Mouse (Mus musculus) liver, adult 2 months (tissue): ENCODE data around the gene Gm13696. TPM values are rescaled to one million over a fixed set of nuclear protein-coding genes. Genes with fewer than 3 reads are reported as not detected.
"Not testable (repeated sequence)": the region's sequence is repeated elsewhere in the genome, so short reads cannot be mapped to it uniquely, and the experiment has no call there.

Experiments used
- DNase-seq: peaks from one replicate; pipeline ENCODE4 v3.0.0-alpha.2; 2011; ENCODE audit warnings: low read depth, low spot score; ENCODE audit errors: extremely low read depth
- H3K27ac ChIP-seq: fragments of 200-500 bp; replicated peaks from 2 replicates; pipeline ENCODE4 v1.5.1; 2012; ENCODE audit warnings: low read depth, mild to moderate bottlenecking, control low read depth, inconsistent platforms, low read length; ENCODE audit not compliant: insufficient read depth
- H3K27me3 ChIP-seq: fragments of 200-500 bp; 2 replicates; pipeline ENCODE4 v1.6.1; 2012; ENCODE audit warnings: mild to moderate bottlenecking, moderate library complexity, low read length, inconsistent platforms; ENCODE audit not compliant: control insufficient read depth, insufficient read depth
- H3K36me3 ChIP-seq: fragments of 200-500 bp; 2 replicates; pipeline ENCODE4 v1.6.1; 2012; ENCODE audit warnings: low read length, inconsistent platforms; ENCODE audit not compliant: control insufficient read depth, insufficient read depth
- H3K4me1 ChIP-seq: fragments of 200-500 bp; 2 replicates; pipeline ENCODE4 v1.6.1; 2011; ENCODE audit warnings: low read length; ENCODE audit not compliant: control insufficient read depth, insufficient read depth
- H3K4me3 ChIP-seq: fragments of 200-500 bp; 2 replicates; pipeline ENCODE4 v1.5.1; 2011; ENCODE audit warnings: low read depth, mild to moderate bottlenecking, control low read depth, low read length, moderate library complexity; ENCODE audit not compliant: insufficient read depth
- H3K79me2 ChIP-seq: fragments of 200-500 bp; 2 replicates; pipeline ENCODE4 v1.6.1; 2012; ENCODE audit warnings: inconsistent platforms, mild to moderate bottlenecking, low read length, moderate library complexity; ENCODE audit not compliant: control insufficient read depth, insufficient read depth
- H3K9ac ChIP-seq: fragments of 200-500 bp; 2 replicates; pipeline ENCODE4 v1.6.1; 2012; ENCODE audit warnings: low read depth, mild to moderate bottlenecking, control low read depth, inconsistent platforms, low read length
- CTCF ChIP-seq: fragments of 200-500 bp; IDR thresholded peaks from 2 replicates; pipeline ENCODE4 v1.5.1; 2011; ENCODE audit warnings: low read depth, low read length, control low read depth
- POLR2A ChIP-seq: fragments of 200-500 bp; IDR thresholded peaks from 2 replicates; pipeline ENCODE4 v1.6.1; 2011; ENCODE audit warnings: low read length, control low read depth; ENCODE audit not compliant: insufficient read depth; ENCODE audit errors: extremely low read depth
- WGBS: fragments of 180-500 bp; shearing (Covaris S2); methylation state at CpG from one replicate; pipeline ENCODE4 v1.1.7; 2018; 5-methylcytosine and 5-hydroxymethylcytosine counted together
- polyA plus RNA-seq: library from polyadenylated mRNA; depleted of rRNA; stranded (reverse); fragments of >200 nt; gene quantifications from 2 replicates; pipeline ENCODE4 v1.2.3, GENCODE M21; 2012
- total RNA-seq: library from RNA; depleted of rRNA; stranded (reverse); fragments of >200 nt; gene quantifications from 2 replicates; pipeline ENCODE4 v1.2.3, GENCODE M21; 2014

Gene Gm13696
- total and polyA plus RNA-seq, 2 experiments = not detected

- H3K79me2 ChIP-seq, H3K4me1 ChIP-seq, H3K4me3 ChIP-seq, H3K9ac ChIP-seq, H3K36me3 ChIP-seq, H3K27me3 ChIP-seq, H3K27ac ChIP-seq, DNase-seq: not testable (repeated sequence)
- WGBS = no CpG with 5 or more reads among the region's 6 CpGs
Observed at GRCm38 (mm10) chr2:83978633-83979032, 5.7 kb downstream of the Gm13696 start, which contains the start of gene Gm13694. Gene Gm13694, plus strand, starts transcription at chr2:83978933.

GRCm38 (mm10) chr2:83984443-83984842 lies 11.5 kb downstream of the Gm13696 start, which contains the start of gene Gm13697:
Gene Gm13697, plus strand, starts transcription at chr2:83984743.
- no CpG with 5 or more reads among the region's 6 CpGs for WGBS
- H3K79me2 ChIP-seq, H3K4me1 ChIP-seq, H3K36me3 ChIP-seq, H3K27me3 ChIP-seq, DNase-seq, H3K9ac ChIP-seq, H3K27ac ChIP-seq, H3K4me3 ChIP-seq: not testable (repeated sequence)

DNA sequence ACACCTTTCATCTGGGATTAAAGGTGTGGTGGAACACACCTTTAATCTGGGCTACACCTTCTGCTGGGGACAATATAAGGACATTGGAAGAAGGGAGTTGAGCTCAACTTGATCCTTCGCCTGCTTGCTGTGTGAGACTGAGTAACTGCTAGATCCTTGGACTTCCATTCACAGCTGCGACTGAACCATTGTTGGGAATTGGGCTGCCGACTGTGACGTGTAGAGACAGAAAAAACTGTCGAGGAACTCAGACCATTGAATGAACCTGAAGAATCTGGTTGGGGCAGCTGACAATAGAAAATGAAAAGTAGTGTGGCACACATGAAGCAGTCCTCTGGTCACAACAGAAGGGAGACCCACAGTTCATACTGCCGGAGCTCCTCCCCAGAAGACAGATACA lies 17.3 kb downstream of the Gm13696 start, which contains the start of gene Gm13691:
Gene Gm13691, plus strand, starts transcription at position 301 of the 400 bp plus-strand sequence.
- H3K27me3 ChIP-seq, H3K79me2 ChIP-seq, H3K9ac ChIP-seq, H3K36me3 ChIP-seq, H3K4me3 ChIP-seq, H3K27ac ChIP-seq, H3K4me1 ChIP-seq, DNase-seq: not testable (repeated sequence)
- no CpG with 5 or more reads among the region's 6 CpGs for WGBS

GRCm38 (mm10) chr2:83993639-83994255 lies 20.8 kb downstream of the Gm13696 start:
- H3K27ac ChIP-seq, H3K36me3 ChIP-seq, DNase-seq: not testable (repeated sequence)

GRCm38 (mm10) chr2:83994526-83994925 lies 21.6 kb downstream of the Gm13696 start:
- not testable (repeated sequence) for H3K4me1 ChIP-seq, H3K79me2 ChIP-seq, DNase-seq, H3K27me3 ChIP-seq, H3K9ac ChIP-seq, H3K27ac ChIP-seq, H3K4me3 ChIP-seq, H3K36me3 ChIP-seq
- 92% methylated on average over 2 of the region's 3 CpGs for WGBS

More at GRCm38 (mm10) chr2:83993639-83994255, 20.8 kb downstream of the Gm13696 start:
- not testable (repeated sequence) for H3K9ac ChIP-seq, H3K79me2 ChIP-seq, H3K27me3 ChIP-seq, H3K4me1 ChIP-seq, H3K4me3 ChIP-seq
- WGBS = 58% methylated on average over 8 of the region's 9 CpGs

- WGBS = 71% methylated on average over 1 of the region's 1 CpGs
- H3K36me3 ChIP-seq = no peaks in the 10 kb centered on the region
- H3K27me3 ChIP-seq = no peaks in the 10 kb centered on the region
- no peak for DNase-seq
- TF ChIP-seq CTCF (no peak), POLR2A (no peak)
- no peak overlapping the region for H3K4me3 ChIP-seq
- no peaks in the 10 kb centered on the region for H3K4me1 ChIP-seq
- no peak overlapping the region for H3K9ac ChIP-seq
- no peaks in the 10 kb centered on the region for H3K79me2 ChIP-seq
- no peak overlapping the region for H3K27ac ChIP-seq
Observed at GRCm38 (mm10) chr2:84008913-84009312, 36.0 kb downstream of the Gm13696 start.
